Mouse (Mus musculus): ENCODE data around the gene Pcgf2.

GRCm38 (mm10) chr11:97676050-97676754, 24.1 kb downstream of the Pcgf2 start:
- TF ChIP-seq CTCF (IDR thresholded peaks at IDR 0.05; ENCODE audit: insufficient read depth, low read length) (no peak), POLR2A (IDR thresholded peaks at IDR 0.05; ENCODE audit: borderline replicate concordance, extremely low read depth, low read depth, low read length) (no peak; the same call in 1 of the 2 replicates)
